Mouse (Mus musculus) liver, embryonic 14.5 days (tissue): Measurements from ENCODE around the gene Crybb1. TPM values are rescaled to one million over a fixed set of nuclear protein-coding genes. Genes with fewer than 3 reads are reported as not detected.
A peak's percentile ranks its signal among the peaks of the same experiment; 100 is the strongest.

ENCODE experiments used
- ATAC-seq: fragments of 200-750 bp; cut with Nextera tagmentation; 2 replicates; pipeline ENCODE4 v1.8.0; 2017; ENCODE audit warnings: moderate number of reproducible peaks, mild to moderate bottlenecking, moderate library complexity; ENCODE audit not compliant: insufficient read depth
- DNase-seq, 3 experiments: peaks; one replicate each; pipeline ENCODE4 v3.0.0-alpha.2; 2012 to 2013; ENCODE audit warnings: low read depth in 3 of 3, low spot score in 3 of 3
- H3K27ac ChIP-seq: fragments of 300-500 bp; sonication (generic); 2 replicates; pipeline ENCODE4 v1.5.1; 2014; ENCODE audit warnings: moderate library complexity, mild to moderate bottlenecking, control low read depth, inconsistent platforms
- H3K27me3 ChIP-seq: fragments of 300-500 bp; sonication (generic); 2 replicates; pipeline ENCODE4 v1.6.1; 2014; ENCODE audit warnings: mild to moderate bottlenecking, low read length, moderate library complexity; ENCODE audit not compliant: control insufficient read depth, insufficient read depth
- H3K36me3 ChIP-seq: fragments of 300-500 bp; sonication (generic); replicated peaks from 2 replicates; pipeline ENCODE4 v1.6.1; 2014; ENCODE audit warnings: low read depth; ENCODE audit not compliant: control insufficient read depth, insufficient read depth
- H3K4me1 ChIP-seq, 2 experiments: fragments of 200-500 bp in 1 of 2; fragments of 300-500 bp in 1 of 2; sonication (generic) in 1 of 2; replicated peaks; 2 replicates each; pipeline ENCODE4 v1.6.1; 2012 to 2014; ENCODE audit warnings: antibody characterized with exemption in 1 of 2, inconsistent platforms in 1 of 2, low read length in 1 of 2; ENCODE audit not compliant: control insufficient read depth in 2 of 2, insufficient read depth in 2 of 2
- H3K4me2 ChIP-seq: fragments of 300-500 bp; sonication (generic); 2 replicates; pipeline ENCODE4 v1.6.1; 2014; ENCODE audit warnings: low read depth, mild to moderate bottlenecking, control low read depth, moderate library complexity
- H3K4me3 ChIP-seq, 2 experiments: fragments of 200-500 bp in 1 of 2; fragments of 300-500 bp in 1 of 2; sonication (generic) in 1 of 2; 2 replicates each; pipeline ENCODE4 v1.5.1; 2012 to 2014; ENCODE audit warnings: low read depth in 2 of 2, low read length in 2 of 2, mild to moderate bottlenecking in 2 of 2, control low read depth in 1 of 2, inconsistent platforms in 1 of 2, moderate library complexity in 1 of 2; ENCODE audit not compliant: insufficient read depth in 1 of 2
- H3K9ac ChIP-seq: fragments of 300-500 bp; sonication (generic); replicated peaks from 2 replicates; pipeline ENCODE4 v1.6.1; 2014; ENCODE audit warnings: mild to moderate bottlenecking, control low read depth, moderate library complexity
- H3K9me3 ChIP-seq: fragments of 300-500 bp; sonication (generic); 2 replicates; pipeline ENCODE4 v1.6.1; 2016; ENCODE audit warnings: low read length, mixed read lengths; ENCODE audit not compliant: control insufficient read depth
- CTCF ChIP-seq: IDR thresholded peaks from 2 replicates; pipeline ENCODE4 v1.5.1; 2016; ENCODE audit warnings: antibody characterized with exemption, low read depth, control low read depth
- EP300 ChIP-seq: IDR thresholded peaks from 2 replicates; pipeline ENCODE4 v1.6.1; 2016; ENCODE audit warnings: antibody characterized with exemption, low read depth
- WGBS: fragments of 180-500 bp; shearing (Covaris S2); extraction: QIAGEN DNeasy Blood & Tissue Kit; methylation state at CpG from one replicate; pipeline ENCODE4 v1.1.7; 2014; ENCODE audit not compliant: insufficient replicate concordance; 5-methylcytosine and 5-hydroxymethylcytosine counted together
- polyA plus RNA-seq, 2 experiments: library from polyadenylated mRNA; depleted of rRNA in 1 of 2; stranded (reverse) in 1 of 2; unstranded in 1 of 2; fragments of >200 nt; fragmentation: Nextera tagmentation in 1 of 2; extraction: Ambion mirVana in 1 of 2; gene quantifications; 2 replicates each; pipeline versions ENCODE4 v1.2.1 to v1.2.3; 2012 to 2014

Gene Crybb1
- polyA plus RNA-seq, 2 experiments: 0.24 TPM; not detected in 1

DNA sequence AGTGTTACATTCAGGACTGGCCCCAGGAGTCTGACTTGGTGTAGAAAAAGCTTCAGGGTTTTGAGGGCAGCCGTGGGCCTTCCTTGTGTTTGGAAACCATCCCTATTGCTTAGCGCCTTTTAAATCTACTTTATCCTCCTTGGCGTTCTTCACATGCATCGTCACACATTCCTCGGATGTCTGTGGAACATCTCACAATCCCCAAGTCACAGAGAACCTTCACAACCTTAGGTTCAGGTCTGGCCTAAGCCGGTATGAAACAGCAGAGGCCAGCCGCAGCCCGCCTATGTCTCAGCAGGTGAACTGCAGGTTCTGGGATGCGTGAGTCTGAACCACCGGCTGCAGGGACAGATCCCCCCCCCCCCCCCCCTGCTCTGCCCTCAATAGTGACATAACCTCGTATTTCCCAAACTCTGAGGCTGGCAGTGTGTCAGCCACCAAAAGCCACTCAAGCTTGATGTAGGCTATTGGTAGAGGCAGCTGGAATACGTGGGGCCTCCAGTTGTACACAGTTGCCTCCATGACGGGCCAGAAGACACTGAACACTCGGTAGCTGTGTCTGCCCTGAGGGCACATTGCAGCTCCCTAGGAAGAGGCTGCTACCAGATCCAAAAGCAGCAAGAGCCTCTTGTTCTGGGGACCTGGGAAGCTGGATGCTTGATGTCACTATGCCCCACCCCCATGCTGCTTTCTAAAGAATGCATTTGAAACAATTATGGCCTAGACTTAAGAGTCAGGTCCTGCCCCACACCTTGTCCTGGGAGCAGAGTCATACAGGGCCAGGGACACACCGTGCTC is 25.4 kb downstream of the Crybb1 start:
- H3K36me3 ChIP-seq: no peaks in the 10 kb centered on the region
- no peaks in the 10 kb centered on the region for H3K9me3 ChIP-seq
- no peak overlapping the region for H3K27ac ChIP-seq
- no peaks in the 10 kb centered on the region for H3K27me3 ChIP-seq
- DNase-seq (no peak), ATAC-seq (no peak)
- H3K4me1 ChIP-seq: peaks cover 15 to 58% of the 10 kb centered on the region in 2 experiments
- H3K9ac ChIP-seq: no peak overlapping the region
- H3K4me3 ChIP-seq: no peak overlapping the region
- TF ChIP-seq CTCF: no peak
- no peak for TF ChIP-seq EP300
- peak overlapping the region; percentile 9; the same call in 1 of the 2 replicates for H3K4me2 ChIP-seq
- 60% methylated on average over 15 of the region's 15 CpGs for WGBS

DNA sequence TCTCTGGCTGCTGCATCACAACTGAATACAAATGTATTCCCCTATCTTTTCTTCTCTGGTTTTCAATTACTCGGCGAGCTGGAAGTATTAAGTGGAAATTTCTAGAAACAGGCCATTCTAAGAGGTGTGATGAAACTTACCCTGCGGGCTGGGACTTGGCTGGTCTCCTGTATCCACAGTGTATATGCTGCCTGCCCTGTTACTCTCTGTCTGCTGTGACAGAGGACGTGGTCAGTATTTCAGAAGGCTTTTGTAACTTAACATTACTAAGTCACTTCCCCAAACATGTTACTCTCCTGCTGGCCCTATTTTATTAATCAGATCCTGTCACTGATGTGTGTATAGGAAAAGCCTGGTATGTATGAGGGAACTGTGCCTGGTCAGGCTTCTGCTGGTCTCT is 26.1 kb downstream of the Crybb1 start:
- Histone ChIP-seq H3K27ac (no peak overlapping the region), H3K36me3 (no peaks in the 10 kb centered on the region), H3K4me1 (peaks cover 15 to 65% of the 10 kb centered on the region in 2 experiments), H3K9me3 (no peaks in the 10 kb centered on the region), H3K4me2 (no peak overlapping the region), H3K27me3 (no peaks in the 10 kb centered on the region), H3K4me3 (no peak overlapping the region), H3K9ac (no peak overlapping the region)
- WGBS: 58% methylated on average over 4 of the region's 4 CpGs
- no peak for TF ChIP-seq EP300
- no peak for TF ChIP-seq CTCF
- no peak for ATAC-seq
- no peak for DNase-seq

DNA sequence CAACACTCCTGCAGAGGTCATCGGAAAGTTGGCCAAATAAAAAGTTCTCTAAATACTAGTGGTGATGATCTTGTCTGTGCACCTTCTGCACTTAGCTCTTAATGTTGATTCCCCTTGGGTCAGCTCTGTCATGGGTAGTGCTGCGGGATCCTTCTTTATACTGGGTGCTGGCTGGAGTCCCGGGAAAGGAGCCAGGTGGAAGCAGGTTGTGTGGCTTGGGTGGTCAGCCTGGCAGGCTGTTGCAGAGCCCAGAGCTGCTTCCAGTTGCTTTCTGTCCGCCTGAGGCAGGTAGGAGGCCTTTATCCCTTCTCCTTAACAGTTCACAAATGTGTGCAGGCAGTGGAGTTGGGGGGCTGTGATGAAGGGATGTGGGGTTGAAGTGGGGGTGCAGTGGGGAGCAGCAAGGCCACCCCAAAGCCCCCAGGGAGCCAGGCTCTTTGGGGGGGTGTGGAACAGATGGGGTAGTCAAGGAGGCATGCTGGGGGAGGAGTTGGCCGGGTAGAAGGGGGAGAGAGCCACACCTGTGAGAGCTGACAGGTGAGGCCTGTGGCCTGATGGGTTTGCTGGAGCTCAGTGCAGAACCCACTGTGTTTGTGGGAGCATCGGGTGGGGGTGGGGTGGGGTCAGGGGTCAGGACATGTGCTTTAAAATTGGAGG is 26.6 kb downstream of the Crybb1 start:
- Histone ChIP-seq H3K9me3 (no peaks in the 10 kb centered on the region), H3K9ac (no peak overlapping the region), H3K36me3 (no peaks in the 10 kb centered on the region), H3K4me2 (no peak overlapping the region; the same call in 1 of the 2 replicates), H3K27me3 (no peaks in the 10 kb centered on the region), H3K4me3 (no peak overlapping the region), H3K27ac (no peak overlapping the region), H3K4me1 (peaks cover 19 to 70% of the 10 kb centered on the region in 2 experiments)
- TF ChIP-seq CTCF (no peak), EP300 (no peak)
- ATAC-seq (no peak), DNase-seq (no peak)
- 38% methylated on average over 6 of the region's 6 CpGs for WGBS

DNA sequence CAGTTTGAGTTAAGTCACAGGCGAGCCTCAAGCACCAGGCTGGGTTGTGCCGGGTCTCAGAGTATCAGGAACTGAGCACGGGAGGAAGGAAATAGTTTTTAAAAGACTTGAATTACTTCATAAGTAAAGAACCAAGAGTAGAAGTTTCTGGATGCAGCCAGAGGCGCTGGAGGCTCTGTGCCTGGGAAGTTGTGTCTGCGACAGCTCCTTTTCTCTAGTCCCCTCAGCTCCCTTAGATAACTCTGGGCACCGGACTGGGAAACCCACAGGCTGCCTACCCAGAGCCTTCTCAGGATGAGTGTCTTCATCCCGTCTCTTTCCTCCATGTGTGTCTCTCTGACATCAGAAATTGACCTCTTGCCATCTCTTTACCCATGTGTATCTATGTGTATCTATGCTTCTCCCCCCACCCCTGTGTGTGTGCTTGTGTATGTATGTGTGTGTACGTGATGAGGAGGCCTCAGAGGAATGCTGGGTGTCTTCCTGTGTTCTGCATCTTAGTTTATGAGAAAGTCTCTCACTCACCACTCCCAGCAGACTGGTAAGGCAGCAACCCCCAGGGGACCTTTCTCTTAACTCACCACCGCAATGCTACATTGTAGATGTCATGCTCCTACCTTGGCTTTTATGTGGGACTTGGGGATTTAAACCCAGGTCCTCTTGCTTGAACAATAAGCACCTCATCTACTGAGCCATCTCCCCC is 27.3 kb downstream of the Crybb1 start:
- 25% methylated on average over 9 of the region's 9 CpGs for WGBS
- no peak for ATAC-seq

More for the DNA sequence above, 27.3 kb downstream of the Crybb1 start:
- TF ChIP-seq EP300 (no peak), CTCF (no peak)
- no peaks in the 10 kb centered on the region for H3K27me3 ChIP-seq
- H3K4me3 ChIP-seq: no peak overlapping the region
- DNase-seq: no peak
- H3K4me2 ChIP-seq: peak overlapping the region; percentile 25
- H3K27ac ChIP-seq: no peak overlapping the region
- H3K9ac ChIP-seq: no peak overlapping the region
- no peaks in the 10 kb centered on the region for H3K36me3 ChIP-seq
- H3K9me3 ChIP-seq: no peaks in the 10 kb centered on the region
- H3K4me1 ChIP-seq: peaks cover 14 to 73% of the 10 kb centered on the region in 2 experiments
